Mouse (Mus musculus): Measurements from ENCODE around the gene Camk1d.

DNA sequence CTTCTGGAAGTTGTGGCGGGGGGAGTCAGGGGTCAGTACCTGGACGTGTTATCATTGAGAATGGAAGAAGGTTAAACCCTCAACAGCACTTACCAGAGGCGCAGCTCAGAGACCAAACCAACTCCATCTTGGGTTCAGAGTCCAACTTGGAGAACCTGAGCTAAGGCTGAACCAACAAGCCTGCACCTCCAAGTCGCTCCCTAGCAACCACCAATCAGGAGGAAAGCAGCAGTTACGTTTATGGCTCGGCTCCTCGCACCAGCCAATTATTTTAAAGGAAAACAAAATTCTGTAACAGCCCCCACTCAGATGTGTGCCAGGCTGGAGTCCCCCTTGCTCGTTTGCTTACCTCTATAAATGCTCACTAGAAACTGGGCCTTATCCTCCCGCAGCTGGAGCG, 44.2 kb downstream of the Camk1d start:
- TF ChIP-seq GATA1 (IDR thresholded peaks at IDR 0.05; ENCODE audit: borderline replicate concordance, low read length) (no peak), FLI1 (IDR thresholded peaks at IDR 0.05; ENCODE audit: low read length) (no peak)
